Mouse (Mus musculus): ENCODE results near the gene Lsamp. TPM values are rescaled to one million over a fixed set of nuclear protein-coding genes. Genes with fewer than 3 reads are reported as not detected.

Lsamp gene
- not detected for polyA plus RNA-seq (2017; shearing (Covaris generic))

GRCm38 (mm10) chr16:39984205-39984634 lies at the start of gene Lsamp:
Gene Lsamp, plus strand, starts transcription at chr16:39984361.

